Mouse (Mus musculus) layer of hippocampus, adult 18-20 months (tissue): ENCODE measurements at regions not wholly inside any gene's neighbourhood (a gene's known extent, or its start where the extent isn't known, plus 50 kb on each side); places are given as distances from the start of the nearest gene placed in this dataset.
A peak's percentile ranks its signal among the peaks of the same experiment; 100 is the strongest.
"Not testable (repeated sequence)": the region's sequence is repeated elsewhere in the genome, so short reads cannot be mapped to it uniquely, and the experiment has no call there.

ENCODE experiments used
- DNase-seq, 2 experiments: peaks; one replicate each; pipeline ENCODE4 v3.0.0; 2022; ENCODE audit warnings: low spot score in 2 of 2

GRCm38 (mm10) chr4:23567827-23568226, 928.4 kb upstream of the Mms22l start:
- DNase-seq: no peak

GRCm38 (mm10) chr4:23573013-23573412, 923.2 kb upstream of the Mms22l start:
- DNase-seq: no peak

GRCm38 (mm10) chr4:23587412-23587811, 908.8 kb upstream of the Mms22l start:
- no peak for DNase-seq

- DNase-seq: no peak
Observed at GRCm38 (mm10) chr4:23590883-23591282, 905.4 kb upstream of the Mms22l start.

GRCm38 (mm10) chr4:23591593-23591992, 904.7 kb upstream of the Mms22l start:
- no peak for DNase-seq

- DNase-seq: no peak
Observed at GRCm38 (mm10) chr4:23600070-23600469, 896.2 kb upstream of the Mms22l start.

GRCm38 (mm10) chr4:23601426-23602293, 894.6 kb upstream of the Mms22l start:
- DNase-seq: peak in 1 of 2 experiments; percentile 23

- DNase-seq: no peak
Observed at GRCm38 (mm10) chr4:23602294-23602932, 893.8 kb upstream of the Mms22l start.

- DNase-seq: no peak
Observed at GRCm38 (mm10) chr4:23607348-23607747, 888.9 kb upstream of the Mms22l start.

- no peak for DNase-seq
Observed at GRCm38 (mm10) chr4:23621208-23621607, 875.0 kb upstream of the Mms22l start.

GRCm38 (mm10) chr4:23622231-23622630, 874.0 kb upstream of the Mms22l start:
- DNase-seq: no peak

GRCm38 (mm10) chr4:23636231-23636928, 859.9 kb upstream of the Mms22l start:
- DNase-seq: no peak

- no peak for DNase-seq
Observed at GRCm38 (mm10) chr4:23636929-23637235, 859.4 kb upstream of the Mms22l start.

- not testable (repeated sequence) for DNase-seq
Observed at GRCm38 (mm10) chr4:23656671-23657070, 839.6 kb upstream of the Mms22l start.

- no peak for DNase-seq
Observed at GRCm38 (mm10) chr4:23668896-23669295, 827.4 kb upstream of the Mms22l start.

- DNase-seq: no peak
Observed at GRCm38 (mm10) chr4:23703626-23704025, 792.6 kb upstream of the Mms22l start.

GRCm38 (mm10) chr4:23710716-23711115, 785.5 kb upstream of the Mms22l start:
- DNase-seq: no peak

- DNase-seq: no peak
Observed at GRCm38 (mm10) chr4:23713781-23714415, 782.4 kb upstream of the Mms22l start.

GRCm38 (mm10) chr4:23727846-23728245, 768.4 kb upstream of the Mms22l start:
- no peak for DNase-seq

GRCm38 (mm10) chr4:23732471-23732870, 763.8 kb upstream of the Mms22l start:
- no peak for DNase-seq

- no peak for DNase-seq
Observed at GRCm38 (mm10) chr4:23744079-23744478, 752.2 kb upstream of the Mms22l start.

- no peak for DNase-seq
Observed at GRCm38 (mm10) chr4:23758005-23758404, 738.2 kb upstream of the Mms22l start.
